Mouse (Mus musculus) embryo, embryonic 9.5 days (tissue): ENCODE results near the gene Abhd14a.

Experiments
- DNase-seq: peaks from one replicate; pipeline ENCODE4 v3.0.0-alpha.2; 2017; ENCODE audit errors: extremely low spot score

Abhd14a gene

DNA sequence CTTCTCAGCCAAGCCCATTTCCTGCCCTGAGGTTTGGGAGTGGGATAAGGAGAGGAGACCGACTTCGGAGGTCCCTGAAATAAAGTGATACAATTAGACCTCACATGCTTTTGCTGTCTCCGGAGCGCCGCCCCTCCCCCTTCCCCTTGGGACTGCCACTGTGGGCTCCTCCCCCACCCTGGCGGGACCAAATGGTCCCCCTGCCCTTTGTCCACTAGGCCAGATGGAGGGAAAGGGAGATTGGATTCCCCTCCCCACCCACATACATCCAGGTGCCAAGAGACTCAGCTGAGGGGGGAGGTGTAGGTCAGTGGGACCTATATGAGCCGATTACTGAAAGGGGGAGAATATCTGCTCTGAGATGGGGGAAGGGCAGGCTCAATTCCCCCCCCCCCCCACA, 5.3 kb upstream of the Abhd14a start:
- DNase-seq: peak; percentile 87

- DNase-seq: no peak
Observed at GRCm38 (mm10) chr9:106452351-106452750, 4.9 kb upstream of the Abhd14a start.

GRCm38 (mm10) chr9:106451899-106452298, 4.4 kb upstream of the Abhd14a start:
- DNase-seq: no peak

- DNase-seq: no peak
Observed at GRCm38 (mm10) chr9:106451298-106451697, 3.8 kb upstream of the Abhd14a start.

- peak; percentile 59 for DNase-seq
Observed at GRCm38 (mm10) chr9:106450661-106451060, 3.2 kb upstream of the Abhd14a start.

- DNase-seq: no peak
Observed at GRCm38 (mm10) chr9:106449947-106450346, 2.5 kb upstream of the Abhd14a start.

GRCm38 (mm10) chr9:106448498-106449031, 1.1 kb upstream of the Abhd14a start:
- peak; percentile 70 for DNase-seq

DNA sequence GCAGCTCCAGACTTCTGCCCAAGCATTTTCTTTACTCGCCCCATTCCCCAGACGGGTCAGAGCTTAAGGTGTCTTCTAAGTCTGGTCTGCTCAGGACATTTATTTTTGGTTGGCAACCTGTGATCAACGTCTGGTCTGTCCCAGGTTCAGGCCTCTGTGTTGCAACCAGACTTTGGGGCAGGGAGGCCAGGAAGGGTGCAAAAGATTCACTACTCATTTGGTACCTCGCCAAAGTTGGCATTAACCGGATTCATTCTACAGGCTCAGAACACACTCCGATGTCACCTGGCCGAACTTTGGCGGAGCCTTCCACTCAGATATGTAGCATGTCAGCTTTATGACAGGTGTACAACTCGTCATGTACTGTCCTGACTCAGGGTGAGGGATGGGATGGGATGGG, 473 bp upstream of the Abhd14a start:
- DNase-seq: no peak

- no peak for DNase-seq
Observed at GRCm38 (mm10) chr9:106444836-106445235, 2.6 kb downstream of the Abhd14a start.

DNA sequence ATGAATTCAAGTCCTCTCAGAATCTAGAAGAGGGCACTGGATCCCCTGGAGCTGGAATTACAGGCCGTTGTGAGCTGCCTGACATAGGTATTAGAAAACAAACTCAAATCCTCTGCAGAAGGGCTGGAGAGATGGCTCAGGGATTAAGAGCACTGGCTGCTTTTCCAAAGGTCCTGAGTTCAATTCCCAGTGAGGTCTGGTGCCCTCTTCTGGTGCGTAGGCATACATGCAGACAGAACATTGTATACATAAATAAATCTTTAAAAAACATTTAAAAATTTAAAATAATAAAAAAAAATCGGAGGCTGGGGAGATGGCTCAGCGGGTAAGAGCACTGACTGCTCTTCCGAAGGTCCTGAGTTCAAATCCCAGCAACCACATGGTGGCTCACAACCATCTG, 4.8 kb downstream of the Abhd14a start:
- no peak for DNase-seq

DNA sequence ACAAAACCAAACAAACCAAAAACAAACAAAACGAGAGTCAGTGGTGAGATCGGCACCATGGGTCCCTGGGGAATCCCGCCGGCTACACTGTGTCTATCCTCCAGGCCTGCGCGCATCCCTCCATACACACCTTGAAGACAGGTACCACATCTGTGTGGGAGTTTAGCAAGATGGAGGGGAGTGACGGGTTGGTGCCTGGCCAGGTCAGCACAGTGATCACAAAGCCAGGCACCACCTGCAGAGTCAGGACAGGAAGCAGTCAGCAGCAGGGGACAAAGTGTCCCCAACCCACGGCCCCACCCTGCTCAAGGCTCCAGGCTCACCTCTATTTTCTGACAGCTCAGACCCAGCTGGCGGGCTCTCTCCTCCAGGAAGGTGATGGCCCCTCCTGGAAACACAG, 10.9 kb downstream of the Abhd14a start:
- DNase-seq: no peak

DNA sequence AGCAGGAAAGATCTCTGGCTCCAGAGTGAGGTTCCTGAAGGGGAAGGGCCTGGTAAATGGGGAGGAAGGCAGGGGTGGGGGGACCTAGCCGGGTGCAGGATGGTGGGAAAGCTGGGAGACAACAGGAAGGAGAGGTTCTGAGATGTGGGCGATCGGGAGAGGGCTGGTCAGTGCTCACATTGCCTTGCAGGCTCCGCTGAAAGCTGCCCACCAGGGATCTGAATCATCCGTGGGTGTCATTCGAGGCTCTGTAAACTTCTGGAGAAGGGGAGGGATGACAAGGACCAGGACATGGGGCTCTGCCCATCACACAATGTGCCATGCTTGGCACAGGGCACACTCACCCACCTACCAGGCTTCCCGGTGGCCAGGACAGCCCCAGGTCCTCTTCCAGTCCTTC, 14.1 kb downstream of the Abhd14a start:
- DNase-seq: no peak

- no peak for DNase-seq
Observed at GRCm38 (mm10) chr9:106430015-106430264, 17.5 kb downstream of the Abhd14a start.

- DNase-seq: peak; percentile 98
Observed at GRCm38 (mm10) chr9:106429221-106430014, 18.1 kb downstream of the Abhd14a start, which contains the start of gene Rpl29. Gene Rpl29 (plus strand): TSS chr9:106429454.

DNA sequence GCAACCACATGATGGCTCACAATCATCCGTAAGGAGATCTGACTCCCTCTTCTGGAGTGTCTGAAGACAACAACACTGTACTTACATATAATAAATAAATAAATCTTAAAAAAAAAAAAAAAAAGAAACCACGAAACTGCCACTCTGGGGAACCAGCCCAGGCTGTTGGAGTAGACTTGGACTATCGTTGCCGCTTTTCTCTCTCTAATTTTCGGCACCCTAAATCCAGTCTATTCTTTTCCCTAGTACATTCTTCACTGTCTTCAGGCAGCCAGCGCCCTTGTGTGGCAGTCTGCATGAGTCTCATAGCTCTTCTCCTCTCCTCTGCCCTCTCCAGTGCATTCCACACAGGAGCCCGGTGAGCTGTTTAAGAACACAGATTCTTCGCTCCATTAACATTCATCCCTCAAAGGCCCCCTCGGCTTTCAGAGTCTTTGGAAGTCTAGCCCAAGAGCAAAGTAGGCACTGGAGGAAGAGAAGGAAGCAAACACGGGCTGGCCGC, 18.7 kb downstream of the Abhd14a start:
- DNase-seq: no peak

DNA sequence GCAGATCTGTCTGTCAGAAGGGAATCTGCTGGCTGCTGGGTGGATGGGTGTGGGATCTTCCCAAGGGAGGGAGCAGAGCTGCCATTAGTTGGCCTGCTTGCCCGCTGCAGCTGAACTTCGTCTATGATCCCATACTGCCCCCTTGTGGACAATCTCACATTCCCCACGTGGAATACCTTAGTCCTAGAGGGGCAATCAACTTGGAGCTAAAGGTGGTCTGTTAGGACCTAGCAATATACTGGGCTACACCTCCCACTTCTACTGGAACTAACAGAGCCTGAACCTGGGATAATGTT, 25.7 kb downstream of the Abhd14a start:
- peak; percentile 90 for DNase-seq

GRCm38 (mm10) chr9:106421033-106421864, 26.2 kb downstream of the Abhd14a start:
- DNase-seq: no peak

DNA sequence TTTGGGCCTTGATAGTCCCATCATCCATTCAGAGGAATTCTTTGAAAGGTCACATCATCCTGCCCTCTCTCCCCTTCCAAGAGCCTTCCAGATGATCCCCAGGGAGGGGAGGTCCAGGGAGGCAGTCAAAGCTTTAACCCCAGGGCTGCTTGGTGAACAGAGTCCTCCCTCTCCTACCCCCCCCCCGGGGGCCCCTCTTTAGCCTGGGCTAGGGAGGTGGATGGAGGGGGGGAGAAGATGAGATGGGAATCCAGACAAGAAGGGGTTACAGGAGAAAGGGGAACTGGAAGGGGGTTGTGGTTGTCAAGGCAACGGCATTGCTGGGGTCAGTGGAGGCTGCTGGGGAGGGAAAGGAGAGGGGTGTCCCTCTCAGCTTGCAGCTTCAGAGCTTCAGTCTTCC, 26.9 kb downstream of the Abhd14a start:
- peak; percentile 82 for DNase-seq

- DNase-seq: peak; percentile 67
Observed at GRCm38 (mm10) chr9:106417841-106418625, 29.4 kb downstream of the Abhd14a start.

- DNase-seq: no peak
Observed at GRCm38 (mm10) chr9:106416826-106417225, 30.7 kb downstream of the Abhd14a start.

DNA sequence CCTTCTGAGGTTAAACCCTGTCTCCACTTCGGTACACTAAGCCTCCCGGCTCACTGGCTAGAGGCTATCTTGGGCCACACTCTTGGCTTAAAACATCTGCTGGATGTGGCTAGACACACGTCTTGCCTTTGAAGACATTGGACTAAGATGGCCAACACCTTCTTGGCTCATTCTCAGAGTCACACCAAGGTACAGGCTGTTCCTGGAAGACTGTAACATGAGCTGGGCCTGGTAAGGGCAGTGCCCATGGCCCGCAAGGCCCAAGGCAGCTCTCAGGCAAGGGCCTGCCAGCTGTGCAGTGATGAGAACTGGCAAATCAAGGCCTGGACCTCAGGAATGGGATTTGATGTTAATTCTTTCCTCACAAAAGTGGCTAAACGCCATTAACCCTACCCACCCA, 33.9 kb downstream of the Abhd14a start:
- no peak for DNase-seq

- DNase-seq: no peak
Observed at GRCm38 (mm10) chr9:106412210-106412609, 35.3 kb downstream of the Abhd14a start.
